Mouse (Mus musculus): Measurements from ENCODE around the gene Pcbp2.
A peak's percentile ranks its signal among the peaks of the same experiment; 100 is the strongest.

The Pcbp2 gene

DNA sequence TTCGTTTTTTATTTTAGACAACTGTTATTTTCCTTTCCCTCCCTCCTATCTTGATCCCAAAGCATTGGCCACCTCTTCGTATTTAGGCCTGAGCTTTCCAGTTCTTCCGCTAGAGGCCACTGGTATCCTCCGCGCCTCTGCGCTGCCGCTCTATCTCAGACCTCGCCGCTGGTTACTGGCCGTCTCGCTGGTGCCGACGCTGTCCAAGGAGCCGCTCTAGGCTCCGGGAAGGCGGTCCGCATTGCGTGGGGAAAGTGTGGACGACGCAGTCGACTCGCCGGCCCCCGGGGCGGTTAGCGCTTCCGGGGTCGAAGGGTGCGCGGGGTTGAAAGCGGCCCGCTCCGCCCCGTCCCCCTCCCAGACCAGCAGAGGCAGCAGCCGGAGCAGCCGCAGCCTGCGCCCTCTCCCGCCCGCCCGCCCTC, at the start of gene Pcbp2:
TSS of gene Pcbp2 (plus strand) at position 357 of the 422 bp plus-strand sequence.
- peak; percentile 95 for DNase-seq

DNA sequence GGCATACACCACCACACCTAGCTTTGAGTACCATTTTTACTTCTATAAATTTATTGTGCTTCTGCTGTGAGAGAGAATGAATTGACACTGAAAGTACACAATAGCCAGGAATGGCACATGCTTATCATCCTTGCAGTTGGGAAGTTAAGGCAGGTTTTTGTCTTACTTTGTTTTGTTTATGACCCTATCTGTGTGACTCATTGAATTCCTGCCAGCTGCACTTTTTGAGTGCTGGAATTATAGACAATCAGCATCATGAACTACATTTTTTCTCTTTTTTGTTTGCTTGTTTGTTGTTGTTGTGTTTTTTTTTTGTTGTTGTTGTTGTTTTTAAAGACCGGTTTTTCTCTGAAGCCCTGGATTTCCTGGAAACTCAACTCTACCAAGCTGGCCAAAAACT, 49.4 kb upstream of the Pcbp2 start:
- no peak for DNase-seq

DNA sequence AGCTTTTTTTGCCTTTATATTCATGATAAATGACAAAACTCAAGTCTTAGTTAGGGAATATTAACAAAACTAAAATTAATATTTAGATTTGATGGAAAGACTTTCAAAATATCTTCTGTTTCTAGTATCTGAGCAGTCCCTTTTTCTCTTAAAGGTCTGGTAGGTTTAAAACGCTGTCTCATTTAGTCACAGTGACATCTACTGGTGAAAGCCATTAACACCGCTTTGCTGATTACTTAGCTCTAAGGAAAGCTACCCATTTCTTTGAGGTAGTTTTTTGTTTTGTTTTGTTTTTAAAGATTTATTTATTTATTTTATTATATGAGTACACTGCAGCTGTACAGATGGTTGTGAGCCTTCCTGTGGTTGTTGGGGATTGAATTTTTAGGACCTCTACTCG, 48.9 kb upstream of the Pcbp2 start:
- DNase-seq, result peak; percentile 53 to 68

DNA sequence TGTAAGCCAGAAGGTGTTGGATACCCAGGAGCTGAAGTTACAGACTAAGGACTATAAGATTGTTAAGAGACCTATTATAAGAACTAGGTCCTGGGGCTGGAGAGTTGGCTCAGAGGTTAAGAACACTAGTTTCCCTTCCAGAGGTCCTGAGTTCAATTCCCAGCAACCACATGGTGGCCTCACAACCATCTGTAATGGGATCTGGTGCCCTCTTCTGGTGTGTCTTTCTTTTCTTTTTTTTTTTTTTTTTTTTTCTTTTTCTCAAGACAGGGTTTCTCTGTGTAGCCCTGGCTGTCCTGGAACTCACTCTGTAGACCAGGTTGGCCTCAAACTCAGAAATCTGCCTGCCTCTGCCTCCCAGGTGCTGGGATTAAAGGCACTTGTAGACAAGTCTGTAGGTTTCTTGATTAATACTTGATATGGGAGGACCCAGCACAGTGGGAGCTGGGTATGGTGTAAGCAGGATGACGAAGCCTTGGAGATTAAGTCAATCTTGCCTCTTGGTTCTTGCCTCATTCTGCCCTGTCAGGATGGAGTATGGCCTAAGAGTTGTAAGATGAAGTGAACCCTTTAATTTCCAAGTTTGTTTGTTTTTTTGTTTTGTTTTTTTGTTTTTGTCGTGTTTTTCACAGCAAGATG, 46.6 kb upstream of the Pcbp2 start:
- DNase-seq, result no peak

DNA sequence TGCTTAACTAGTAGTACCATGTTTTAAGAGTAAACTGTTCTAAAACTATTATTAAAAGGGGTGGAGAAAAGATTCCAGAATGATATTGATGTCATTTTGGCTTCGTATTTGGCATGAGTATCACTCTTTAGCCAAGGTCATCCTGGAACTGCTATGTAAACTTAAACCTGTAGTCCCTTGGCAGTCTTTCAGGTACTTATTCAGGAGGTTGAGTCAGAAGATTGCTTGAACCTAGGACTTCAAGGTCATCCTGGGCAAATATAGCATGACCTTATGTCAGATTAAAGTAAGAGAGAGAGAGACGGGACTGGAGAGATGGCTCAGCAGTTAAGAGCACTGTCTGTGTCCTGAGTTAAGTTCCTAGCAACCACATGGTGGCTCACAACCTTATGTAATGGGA, 45.7 kb upstream of the Pcbp2 start:
- DNase-seq, result no peak

DNA sequence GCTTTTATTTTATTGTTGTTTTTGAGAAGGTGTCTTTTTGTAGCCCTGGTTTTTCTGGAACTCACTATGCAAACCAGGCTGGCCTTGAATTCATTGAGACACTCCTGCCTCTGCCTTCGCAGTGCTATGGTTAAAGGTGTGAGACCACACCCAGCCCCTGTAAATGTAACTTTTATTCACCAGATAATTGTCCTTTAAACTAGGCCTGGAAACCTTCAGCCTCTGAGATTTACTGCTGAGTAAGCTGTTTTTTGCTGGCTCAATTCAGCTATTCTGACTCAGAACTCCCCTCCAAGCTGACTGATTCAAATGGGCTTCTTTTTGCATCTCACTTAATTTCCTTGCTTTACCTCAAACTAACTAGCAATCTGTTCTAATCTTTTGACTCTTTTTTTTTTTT, 43.4 kb upstream of the Pcbp2 start:
- no peak for DNase-seq

DNA sequence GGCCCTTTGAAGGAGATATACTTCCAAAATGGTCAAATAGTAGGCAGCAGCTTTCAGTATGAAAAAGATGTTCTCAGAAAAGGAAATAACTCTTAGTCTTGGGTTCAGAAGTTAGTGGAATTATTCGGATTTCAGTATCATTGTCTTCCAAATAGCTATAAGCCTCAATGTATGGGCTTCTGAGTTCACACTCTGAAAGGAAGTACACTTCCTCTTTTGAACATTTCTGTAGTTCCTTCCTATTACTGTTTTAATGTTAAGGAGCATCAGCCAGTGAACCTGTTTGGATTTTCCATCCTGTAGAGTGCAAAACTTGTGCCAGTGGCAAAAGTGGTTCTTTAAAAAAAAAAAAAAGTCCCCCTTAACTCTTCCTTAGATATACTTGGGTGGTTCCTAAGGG, 38.3 kb upstream of the Pcbp2 start:
- no peak for DNase-seq

DNA sequence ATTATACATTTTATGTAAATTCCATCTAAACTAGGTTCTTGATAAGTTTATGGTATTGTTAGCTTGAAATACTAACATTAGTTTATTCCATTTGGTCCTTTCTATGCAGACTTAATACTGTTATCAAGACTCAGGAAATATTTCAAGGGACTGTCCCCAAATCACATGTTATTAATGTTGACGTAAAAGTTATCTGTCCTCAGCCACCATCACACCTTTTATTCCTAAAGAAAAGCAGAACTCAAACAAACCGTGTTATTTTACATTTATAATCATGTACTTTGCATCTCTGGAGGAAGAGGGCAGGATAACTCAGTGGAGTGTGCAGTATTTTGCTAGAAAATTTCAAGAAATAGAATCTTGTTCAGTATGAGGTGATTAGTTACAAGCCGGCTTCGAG, 37.2 kb upstream of the Pcbp2 start:
- DNase-seq, result no peak

DNA sequence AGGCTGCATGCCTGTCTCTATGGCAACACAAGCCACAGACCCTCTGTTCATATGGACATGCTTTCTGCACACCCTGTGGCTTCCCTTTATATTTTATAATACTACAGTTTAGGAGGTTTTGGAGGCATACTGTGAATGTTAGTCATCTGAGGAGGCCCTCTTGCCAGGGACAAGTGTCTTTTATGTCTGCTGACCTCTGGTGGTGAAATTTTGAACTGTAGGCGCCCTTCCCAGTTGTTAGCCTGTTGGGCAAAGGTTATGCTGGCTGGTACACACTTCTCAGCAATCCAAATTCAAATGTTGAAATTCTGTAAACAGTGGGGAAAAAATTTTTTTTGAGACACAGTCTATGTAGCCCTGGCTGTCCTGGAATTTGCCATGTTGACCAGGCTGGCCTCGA, 27.8 kb upstream of the Pcbp2 start:
- DNase-seq, result peak; percentile 86 to 87

DNA sequence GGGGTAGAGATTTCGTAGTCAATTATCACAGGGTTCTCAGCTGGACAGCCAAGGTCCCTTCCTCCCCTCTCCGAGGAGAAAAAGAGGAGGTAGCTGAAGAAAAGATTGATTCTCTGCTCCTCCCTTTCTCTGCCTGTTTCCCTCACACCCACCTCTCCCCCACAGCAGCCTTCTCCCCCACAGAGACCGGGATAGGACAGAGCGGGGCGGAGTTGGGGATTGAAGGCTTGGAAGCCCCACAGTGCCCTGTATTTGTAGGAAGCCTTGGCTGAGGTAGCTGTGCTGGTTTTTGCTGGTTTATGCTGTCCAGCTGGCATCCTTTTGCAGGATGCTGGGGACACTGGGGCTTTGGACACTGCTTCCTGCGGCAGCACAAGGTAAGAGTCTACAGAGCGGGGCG, 25.2 kb upstream of the Pcbp2 start, which contains the start of gene Amhr2:
TSS of gene Amhr2 (plus strand) at position 222 of the 400 bp plus-strand sequence.
- no peak for DNase-seq

DNA sequence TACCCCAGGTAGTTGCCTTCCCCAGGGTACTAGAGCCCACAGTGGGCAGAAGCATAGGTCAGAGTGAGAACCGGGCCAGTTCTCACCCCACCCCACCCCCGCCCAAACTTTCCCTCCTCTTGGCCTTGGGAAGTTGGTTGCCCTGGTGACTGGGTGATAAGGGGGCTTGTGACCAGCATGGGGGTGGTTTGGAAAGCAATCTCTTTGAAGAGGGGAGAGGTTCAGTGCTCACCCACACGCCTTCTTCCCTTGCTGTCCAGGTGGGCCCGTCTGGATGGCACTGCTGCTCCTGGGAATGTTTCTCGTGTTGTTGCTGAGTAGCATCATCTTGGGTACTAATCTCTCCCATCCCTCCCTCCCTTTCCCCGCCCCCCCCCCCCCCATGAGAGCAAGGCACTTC, 23.9 kb upstream of the Pcbp2 start:
- no peak for DNase-seq

DNA sequence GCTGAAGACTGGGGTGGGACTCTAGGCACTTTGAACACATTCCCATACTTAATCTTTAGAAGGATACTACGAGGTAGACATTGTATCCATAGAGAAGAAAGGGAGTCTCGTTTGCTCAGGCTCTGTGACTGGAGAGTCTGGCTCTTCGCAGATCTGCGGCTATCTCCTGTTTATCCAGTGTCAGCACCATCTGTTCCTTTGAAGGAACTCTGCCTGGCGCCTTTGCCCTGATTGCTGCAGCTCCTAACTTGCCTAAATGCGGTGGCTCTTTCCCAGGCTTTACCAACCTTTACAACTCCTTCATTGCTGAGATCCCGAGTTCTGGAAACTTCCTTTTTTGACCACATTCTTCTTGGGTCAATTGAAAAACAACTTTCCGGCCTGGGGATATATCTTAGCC, 21.0 kb upstream of the Pcbp2 start:
- DNase-seq, result no peak

DNA sequence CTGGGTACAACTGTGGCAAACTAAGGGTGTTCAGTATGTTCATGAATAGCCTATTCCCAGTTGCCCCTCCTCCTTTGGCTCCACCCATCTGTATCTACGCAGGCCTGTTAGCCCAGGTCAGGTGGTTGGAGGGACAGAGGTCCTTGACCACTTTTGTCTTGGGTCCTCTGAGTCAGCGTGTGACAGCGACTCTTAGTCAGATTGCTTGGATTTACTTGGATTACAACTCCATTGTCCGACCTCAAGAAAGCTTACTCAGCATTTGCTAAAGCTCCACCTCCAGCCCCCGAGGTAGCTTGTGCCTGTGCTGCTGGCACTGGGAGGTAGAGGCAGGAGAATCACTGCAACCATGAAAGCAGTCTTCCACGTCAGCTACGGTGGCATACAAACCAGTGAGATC, 19.4 kb upstream of the Pcbp2 start:
- DNase-seq, result no peak

DNA sequence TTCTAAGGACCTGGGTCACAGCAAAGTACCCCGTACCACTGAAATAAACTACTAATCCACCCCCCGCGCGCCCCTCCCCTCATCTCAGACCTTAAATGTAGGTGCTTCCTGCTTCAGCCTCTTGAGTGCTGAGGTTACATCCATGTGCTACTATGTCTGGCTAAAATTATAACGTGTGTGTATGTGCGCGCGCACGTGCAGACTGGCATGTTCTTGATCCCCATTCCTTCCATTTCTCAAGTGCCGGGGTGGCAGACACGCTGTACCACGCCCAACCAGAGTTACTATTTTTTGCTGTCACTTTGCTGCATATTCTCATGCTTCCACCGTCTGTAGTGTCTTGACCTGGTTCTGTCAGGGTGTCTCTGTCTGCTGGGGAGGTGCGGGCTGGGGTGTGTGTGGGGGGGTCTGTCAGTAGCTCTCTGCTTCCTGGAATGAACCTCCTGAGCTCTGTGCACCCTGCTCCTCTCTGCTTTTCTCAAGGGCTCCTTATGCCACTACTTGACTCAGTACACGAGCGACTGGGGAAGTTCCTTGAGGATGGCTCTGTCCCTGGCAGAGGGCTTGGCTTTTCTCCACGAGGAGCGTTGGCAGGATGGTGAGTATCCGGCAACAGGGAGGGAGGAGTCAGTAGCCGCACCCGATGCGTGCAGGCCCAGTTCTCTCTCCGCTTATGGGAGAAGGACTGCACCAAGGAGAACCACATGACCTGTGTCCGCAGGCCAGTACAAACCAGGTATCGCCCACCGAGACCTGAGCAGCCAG, 18.5 kb upstream of the Pcbp2 start:
- no peak for DNase-seq

DNA sequence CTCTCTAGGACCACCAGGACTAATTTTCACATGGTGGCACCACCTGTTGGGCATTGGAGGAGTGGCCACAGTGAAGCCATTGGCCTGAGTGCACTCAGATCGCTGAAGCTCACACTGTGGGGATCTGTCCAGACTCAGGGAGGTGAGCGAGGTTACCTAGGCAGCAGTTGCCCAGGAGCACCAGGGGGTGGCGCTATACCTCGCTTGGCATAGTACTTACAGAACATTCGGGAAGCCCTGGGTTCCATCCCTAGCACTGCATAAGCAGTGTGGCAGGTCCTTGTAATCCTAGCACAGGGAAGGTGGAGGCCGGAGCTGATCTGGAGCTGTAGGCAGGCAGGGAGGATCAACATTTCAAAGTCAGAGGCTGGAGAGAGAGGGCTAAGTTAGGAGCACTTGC, 14.3 kb upstream of the Pcbp2 start:
- DNase-seq, result peak; percentile 58

DNA sequence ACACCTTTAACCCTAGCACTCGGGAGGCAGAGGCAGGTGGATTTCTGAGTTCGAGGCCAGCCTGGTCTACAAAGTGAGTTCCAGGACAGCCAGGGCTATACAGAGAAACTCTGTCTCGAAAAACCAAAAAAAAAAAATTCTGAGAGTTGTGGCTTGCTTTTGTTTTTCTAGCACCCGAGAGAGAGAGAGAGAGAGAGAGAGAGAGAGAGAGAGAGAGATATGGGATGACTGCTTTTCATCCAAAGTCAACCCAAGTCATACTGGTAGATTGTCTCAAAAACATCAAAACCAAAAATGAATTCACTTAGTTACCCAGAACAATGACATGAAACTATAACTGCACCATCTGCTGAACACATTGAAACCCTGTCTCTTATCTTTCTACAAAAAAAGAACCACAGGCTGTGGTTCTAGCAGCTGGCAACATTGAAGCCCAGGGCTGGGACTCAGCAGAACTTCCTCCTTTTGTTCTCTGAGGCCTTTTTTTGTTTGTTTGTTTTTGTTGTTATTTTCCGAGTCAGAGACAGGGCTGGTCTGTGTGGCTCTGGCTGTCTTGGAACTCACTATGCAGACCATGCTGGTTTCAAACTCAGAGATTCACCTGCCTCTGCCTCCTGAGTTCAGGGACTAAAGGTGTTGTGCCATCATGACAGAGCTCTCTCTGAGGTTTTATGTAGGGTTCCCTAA, 12.1 kb upstream of the Pcbp2 start:
- DNase-seq, result peak; percentile 33 to 45

DNA sequence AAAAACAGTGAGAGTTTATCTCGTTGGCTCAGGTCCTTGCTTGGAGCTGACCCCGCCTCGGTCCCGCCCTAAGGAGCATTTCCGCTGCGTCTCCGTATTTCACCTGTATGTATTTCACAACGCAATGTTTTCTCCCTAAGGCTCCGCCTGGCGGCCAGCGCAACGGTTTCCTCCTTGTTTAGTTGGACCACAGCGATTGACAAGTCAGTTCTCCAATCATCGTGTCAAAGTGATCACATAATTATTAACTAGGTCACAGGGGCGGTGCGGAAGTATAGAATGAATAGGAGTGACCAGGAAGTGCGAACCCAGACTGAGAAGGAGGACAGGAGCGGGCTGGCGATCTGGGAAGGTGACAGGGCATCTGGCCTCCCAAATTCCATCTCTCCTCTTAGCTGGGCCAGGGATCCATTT, 11.4 kb upstream of the Pcbp2 start, which contains the start of gene Prr13:
TSS of gene Prr13 (plus strand) at position 125 of the 414 bp plus-strand sequence.
- peak; percentile 88 to 91 for DNase-seq

DNA sequence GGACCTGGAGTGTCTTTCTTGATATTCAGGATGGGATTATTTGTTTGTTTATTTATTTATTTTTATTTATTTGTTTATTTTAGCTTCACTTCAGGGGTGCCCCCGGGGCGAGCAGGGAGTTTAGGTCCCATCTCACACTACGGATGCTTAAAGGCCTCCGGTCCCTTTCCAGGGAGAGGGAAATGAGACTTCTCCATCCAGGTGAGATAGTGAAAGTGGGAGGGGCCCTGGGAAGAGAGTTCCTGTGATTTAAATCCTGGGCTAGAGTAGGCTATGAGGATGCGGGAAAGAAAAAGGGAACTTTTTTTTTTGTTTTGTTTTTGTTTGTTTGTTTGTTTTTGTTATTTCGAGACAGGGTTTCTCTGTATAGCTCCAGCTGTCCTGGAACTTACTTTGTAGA, 11.0 kb upstream of the Pcbp2 start:
- DNase-seq, result no peak

DNA sequence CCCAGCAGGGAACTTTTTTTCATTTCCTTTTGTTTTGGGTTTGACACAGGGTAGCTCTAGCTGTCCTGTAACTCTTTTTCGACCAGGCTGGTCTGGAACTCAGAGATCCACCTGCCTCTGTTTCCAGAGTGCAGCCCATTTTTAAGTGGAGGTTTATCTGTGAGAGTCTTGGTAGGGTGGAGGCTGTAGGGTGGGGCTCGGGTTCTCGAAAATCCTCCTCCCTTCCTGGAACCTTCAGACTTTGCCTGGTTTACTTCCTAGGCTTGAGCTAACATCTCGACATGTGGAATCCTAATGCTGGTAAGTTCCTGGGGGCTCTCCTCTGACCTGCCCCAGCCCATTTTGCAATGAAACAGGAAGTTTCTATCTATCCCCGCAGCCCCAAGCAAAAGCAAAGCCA, 10.5 kb upstream of the Pcbp2 start:
- no peak for DNase-seq

DNA sequence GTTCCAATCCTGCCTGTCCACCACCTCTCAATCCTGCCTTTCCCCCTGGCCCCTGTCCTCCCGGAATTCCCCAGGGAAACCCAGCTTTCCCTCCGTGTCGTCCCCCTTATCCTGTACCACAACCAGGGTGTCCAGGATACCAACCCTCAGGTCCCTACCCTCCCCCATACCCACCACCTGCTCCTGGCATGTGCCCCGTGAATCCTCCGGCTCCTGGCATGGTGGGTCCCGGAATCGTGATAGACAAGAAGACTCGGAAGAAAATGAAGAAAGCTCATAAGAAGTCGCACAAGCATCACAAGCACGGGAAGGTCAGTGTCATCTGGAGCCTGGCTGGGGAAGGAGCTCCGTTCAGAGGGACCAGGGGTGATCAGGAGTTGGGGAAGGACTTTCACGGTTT, 9.9 kb upstream of the Pcbp2 start:
- no peak for DNase-seq

DNA sequence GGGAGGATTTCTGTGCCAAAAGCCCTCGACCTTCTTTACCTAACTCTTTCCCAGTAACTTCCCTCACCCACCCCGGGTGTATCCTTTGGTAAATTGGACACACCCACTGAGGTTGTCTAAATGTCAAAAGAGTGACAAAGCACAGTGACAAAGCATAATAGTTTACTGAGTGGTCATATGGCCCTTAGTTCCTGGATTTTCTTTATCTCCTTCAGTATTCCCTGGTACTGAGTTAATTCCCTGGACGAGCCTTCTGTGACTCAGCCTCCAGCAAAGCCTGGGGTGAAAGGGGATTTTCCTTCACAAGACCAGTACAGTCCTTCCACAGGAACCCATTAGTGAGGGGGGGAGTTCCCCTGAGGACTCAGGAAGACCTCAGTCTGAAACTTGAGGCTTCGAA, 9.4 kb upstream of the Pcbp2 start:
- DNase-seq, result no peak

DNA sequence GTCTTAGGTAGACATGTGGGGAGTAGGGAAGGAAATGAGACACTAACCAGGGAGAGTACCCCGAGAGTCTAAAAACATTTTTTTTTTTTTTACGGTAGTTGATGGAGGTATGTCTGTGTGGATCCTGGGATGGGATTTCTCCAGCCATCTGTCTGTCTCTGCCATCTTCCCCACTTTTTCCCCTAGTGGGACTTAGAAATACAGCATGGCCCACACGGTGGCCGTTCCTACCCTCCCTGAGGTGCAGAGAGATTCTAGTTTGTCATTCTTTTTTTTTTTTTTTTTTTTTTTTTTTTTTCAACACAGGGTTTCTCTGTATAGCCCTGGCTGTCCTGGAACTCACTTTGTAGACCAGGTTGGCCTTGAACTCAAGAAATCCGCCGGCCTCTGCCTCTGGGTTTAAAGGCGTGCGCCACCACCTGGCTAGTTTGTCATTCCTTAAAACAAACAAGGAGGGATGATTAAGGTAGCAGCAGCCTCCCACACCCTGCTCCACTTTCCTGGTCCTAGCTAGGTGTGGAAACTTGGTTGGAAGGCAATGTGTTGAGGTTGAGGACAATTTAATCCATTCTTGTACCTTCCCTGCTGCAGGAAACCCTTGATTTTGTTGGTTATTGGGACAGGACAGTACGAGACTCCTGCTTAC, 8.8 kb upstream of the Pcbp2 start:
- no peak for DNase-seq

DNA sequence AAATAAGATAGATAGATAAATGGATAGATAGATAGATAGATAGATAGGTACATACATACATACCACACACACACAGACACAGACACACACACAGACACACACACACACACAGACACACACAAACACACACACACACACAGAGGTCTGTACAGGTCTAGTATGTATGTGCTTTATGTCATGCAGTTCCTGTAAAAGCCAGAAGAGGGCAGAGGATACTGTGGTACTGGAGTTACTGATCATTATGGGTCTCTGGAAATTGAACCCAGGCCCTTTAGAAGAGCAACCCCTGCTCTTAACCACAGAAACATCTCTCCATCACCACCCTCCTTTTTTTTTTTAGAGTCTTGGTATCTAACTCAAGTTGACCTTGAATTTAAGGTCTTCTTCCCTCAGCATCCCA, 6.7 kb upstream of the Pcbp2 start:
- peak; percentile 38 to 48 for DNase-seq

Measured in B cell, adult 2 months (primary cell).